Mouse (Mus musculus): ENCODE data around the gene Sp6. TPM values are rescaled to one million over a fixed set of nuclear protein-coding genes. Genes with fewer than 3 reads are reported as not detected.

Gene Sp6
- total RNA-seq, 1 experiment from 2014 or later, result 0.05 TPM

- no peak for ATAC-seq (replicated peaks in 1 of 2; ENCODE audit: insufficient read depth in 1 of 2, low FRiP score in 2 of 2, low TSS enrichment in 1 of 2, low read depth in 1 of 2, poor library complexity in 2 of 2, severe bottlenecking in 2 of 2)
Observed at GRCm38 (mm10) chr11:96978401-96979246, 34.6 kb upstream of the Sp6 start.

- ATAC-seq (replicated peaks in 1 of 2; ENCODE audit: insufficient read depth in 1 of 2, low FRiP score in 2 of 2, low TSS enrichment in 1 of 2, low read depth in 1 of 2, poor library complexity in 2 of 2, severe bottlenecking in 2 of 2), result no peak
Observed at GRCm38 (mm10) chr11:96979329-96979728, 33.9 kb upstream of the Sp6 start.

GRCm38 (mm10) chr11:96980021-96980420 lies 33.2 kb upstream of the Sp6 start:
- ATAC-seq (replicated peaks in 1 of 2; ENCODE audit: insufficient read depth in 1 of 2, low FRiP score in 2 of 2, low TSS enrichment in 1 of 2, low read depth in 1 of 2, poor library complexity in 2 of 2, severe bottlenecking in 2 of 2), result no peak

DNA sequence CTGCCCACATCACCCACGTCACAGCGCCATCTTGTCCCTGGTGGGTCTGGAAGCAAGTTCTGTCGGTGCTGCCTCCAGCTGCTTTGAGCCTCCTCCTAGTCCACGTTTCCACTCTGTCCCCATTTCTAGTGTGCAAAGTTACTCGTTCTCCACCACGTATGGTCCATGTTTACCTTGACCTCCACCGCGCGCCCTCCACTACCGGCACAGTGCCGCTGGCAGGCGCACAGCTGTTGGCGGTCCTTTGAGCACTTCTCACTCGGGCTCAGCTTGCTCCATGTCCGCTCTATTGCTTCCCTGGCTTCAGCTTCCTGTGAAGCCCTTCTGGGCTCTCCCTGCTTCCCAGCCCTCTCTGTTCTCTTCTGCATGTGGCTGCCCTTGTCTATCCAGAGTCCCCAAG lies 31.7 kb upstream of the Sp6 start:
- no peak for ATAC-seq (replicated peaks in 1 of 2; ENCODE audit: insufficient read depth in 1 of 2, low FRiP score in 2 of 2, low TSS enrichment in 1 of 2, low read depth in 1 of 2, poor library complexity in 2 of 2, severe bottlenecking in 2 of 2)

DNA sequence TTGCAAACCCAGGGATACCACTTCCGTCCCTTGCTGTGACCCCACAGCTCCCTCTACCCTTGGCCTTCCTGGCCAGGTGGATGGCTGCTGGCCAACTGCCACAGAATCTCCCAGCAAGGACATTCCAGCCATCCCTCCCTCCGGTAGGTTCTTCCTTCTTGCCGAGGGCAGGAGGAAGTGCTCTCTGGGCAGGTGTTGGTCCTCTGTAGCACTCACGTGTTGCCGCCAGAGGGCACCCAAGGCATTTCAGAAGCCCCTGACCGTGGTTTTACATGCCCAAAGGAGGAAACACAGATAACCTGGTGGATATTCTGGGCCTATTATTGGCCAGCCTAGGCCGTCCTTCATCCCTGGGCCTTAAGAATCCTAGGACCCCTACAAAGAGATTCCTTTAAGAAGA lies 30.8 kb upstream of the Sp6 start:
- peak; percentile 47 to 54 for ATAC-seq (replicated peaks in 1 of 2; ENCODE audit: insufficient read depth in 1 of 2, low FRiP score in 2 of 2, low TSS enrichment in 1 of 2, low read depth in 1 of 2, poor library complexity in 2 of 2, severe bottlenecking in 2 of 2)

DNA sequence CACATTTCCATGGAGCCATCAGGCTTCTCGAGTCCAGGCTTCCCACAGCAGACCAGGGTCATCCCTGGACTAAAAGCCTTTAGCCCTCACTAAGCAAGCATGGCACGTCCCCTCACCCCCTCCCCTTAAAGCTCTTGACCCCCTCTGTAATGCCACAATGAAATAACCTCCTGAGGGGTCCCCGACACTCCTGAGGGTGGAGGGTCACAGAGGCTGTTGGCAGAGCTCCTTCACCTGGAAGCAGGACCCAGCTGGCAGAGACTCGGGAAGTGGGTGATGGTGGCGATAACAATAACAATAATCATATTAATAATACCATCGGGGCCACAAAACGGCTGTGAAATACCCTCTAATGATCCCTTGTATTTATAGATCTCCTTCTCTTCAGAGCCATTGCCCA lies 30.3 kb upstream of the Sp6 start, which contains the start of gene Sp2:
Gene Sp2, minus strand, starts transcription at position 101 of the 400 bp plus-strand sequence.
- ATAC-seq (replicated peaks in 1 of 2; ENCODE audit: insufficient read depth in 1 of 2, low FRiP score in 2 of 2, low TSS enrichment in 1 of 2, low read depth in 1 of 2, poor library complexity in 2 of 2, severe bottlenecking in 2 of 2), result no peak

- ATAC-seq (replicated peaks in 1 of 2; ENCODE audit: insufficient read depth in 1 of 2, low FRiP score in 2 of 2, low TSS enrichment in 1 of 2, low read depth in 1 of 2, poor library complexity in 2 of 2, severe bottlenecking in 2 of 2), result no peak
Observed at GRCm38 (mm10) chr11:96984903-96985302, 28.3 kb upstream of the Sp6 start.

DNA sequence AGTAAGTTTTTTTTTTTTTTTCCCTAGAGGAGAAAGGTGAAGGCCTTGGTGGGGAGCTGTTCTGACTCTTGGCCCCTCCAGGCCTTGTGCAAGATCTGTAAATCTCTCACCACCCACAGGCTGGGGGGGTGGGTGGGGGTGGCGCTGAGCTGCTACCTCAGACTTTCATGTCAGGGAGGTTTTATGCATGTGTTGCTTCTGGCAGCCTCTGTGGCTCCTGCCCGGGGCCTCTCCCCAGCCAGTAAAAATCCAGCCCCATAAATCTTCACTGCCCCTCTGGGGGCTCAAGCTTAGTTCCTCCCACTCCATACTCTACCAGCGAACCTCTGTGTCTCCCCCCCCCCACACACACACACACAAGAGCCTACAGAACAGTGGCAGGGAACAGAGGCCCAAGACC lies 26.7 kb upstream of the Sp6 start:
- no peak for ATAC-seq (replicated peaks in 1 of 2; ENCODE audit: insufficient read depth in 1 of 2, low FRiP score in 2 of 2, low TSS enrichment in 1 of 2, low read depth in 1 of 2, poor library complexity in 2 of 2, severe bottlenecking in 2 of 2)

DNA sequence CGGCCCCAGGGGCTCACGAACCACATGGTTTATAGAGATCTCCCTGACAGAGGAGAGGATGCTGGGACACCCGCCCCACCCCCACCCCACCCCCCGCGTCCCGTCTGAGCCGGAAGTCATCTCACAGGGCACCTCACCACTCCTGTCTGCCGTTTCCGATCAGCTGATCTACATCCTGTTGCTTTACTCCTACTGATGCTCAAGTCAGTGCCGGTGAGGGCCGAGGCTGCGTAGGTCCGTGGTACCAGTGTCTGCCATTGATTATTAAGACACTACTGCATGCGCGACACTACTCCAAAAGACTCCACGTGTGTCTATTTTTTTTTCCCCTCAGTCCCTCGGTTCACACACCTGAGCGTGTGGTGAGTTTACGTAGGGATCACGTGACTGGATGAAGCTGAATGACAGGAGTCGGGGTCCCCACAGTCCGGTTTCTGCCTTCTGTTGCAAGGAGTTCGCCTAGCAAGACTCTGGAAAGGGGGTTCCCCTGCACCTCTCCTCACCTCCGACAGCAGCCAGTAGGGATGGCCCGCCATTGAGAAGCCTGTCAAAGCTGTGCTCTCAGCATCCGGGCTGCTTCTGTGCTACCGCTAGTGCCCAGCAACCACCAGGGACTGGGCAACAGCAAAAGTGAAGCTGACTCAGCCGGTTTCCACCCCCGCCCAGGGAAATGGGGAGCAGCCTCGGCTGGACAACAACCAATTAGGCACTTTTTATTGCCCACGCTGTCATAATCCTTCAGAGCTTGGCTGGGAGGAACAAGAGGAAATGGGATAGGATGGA lies 25.1 kb upstream of the Sp6 start:
- peak; percentile 72 for ATAC-seq (replicated peaks in 1 of 2; ENCODE audit: insufficient read depth in 1 of 2, low FRiP score in 2 of 2, low TSS enrichment in 1 of 2, low read depth in 1 of 2, poor library complexity in 2 of 2, severe bottlenecking in 2 of 2)

- no peak for ATAC-seq (replicated peaks in 1 of 2; ENCODE audit: insufficient read depth in 1 of 2, low FRiP score in 2 of 2, low TSS enrichment in 1 of 2, low read depth in 1 of 2, poor library complexity in 2 of 2, severe bottlenecking in 2 of 2)
Observed at GRCm38 (mm10) chr11:96991501-96991900, 21.7 kb upstream of the Sp6 start.

DNA sequence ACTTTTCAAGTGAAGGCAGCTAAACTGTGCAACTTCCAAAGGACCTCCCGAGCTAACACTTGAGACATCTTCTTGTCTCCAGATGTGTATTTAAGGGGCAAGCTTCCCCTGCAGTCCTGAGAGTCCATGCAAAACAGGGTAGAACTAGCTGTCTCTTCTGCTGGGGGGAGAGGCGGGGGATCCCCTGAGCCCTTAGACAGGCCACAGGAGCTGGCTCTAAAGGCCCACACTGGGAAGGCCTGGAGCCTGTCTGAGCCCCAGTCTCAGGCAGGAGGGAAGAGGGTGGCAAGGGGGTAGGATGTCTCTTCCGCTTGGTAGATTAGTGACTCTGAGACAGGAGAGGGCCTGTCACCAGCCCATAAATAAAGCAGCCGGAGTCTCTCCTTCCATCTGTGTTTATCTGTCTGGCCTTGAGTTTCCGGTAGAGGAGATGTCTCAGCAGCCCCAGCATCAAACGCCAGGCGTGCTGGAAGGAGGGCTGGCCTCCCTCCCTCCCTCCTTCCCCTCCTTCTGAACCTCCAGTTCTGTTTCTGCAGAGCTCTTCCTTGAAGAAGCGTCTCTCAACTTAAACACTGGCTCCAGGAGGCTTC lies 20.4 kb upstream of the Sp6 start:
- peak in 1 of 2 experiments; percentile 13; a peak in 1 of 4 replicates for ATAC-seq (replicated peaks in 1 of 2; ENCODE audit: insufficient read depth in 1 of 2, low FRiP score in 2 of 2, low TSS enrichment in 1 of 2, low read depth in 1 of 2, poor library complexity in 2 of 2, severe bottlenecking in 2 of 2)

GRCm38 (mm10) chr11:96995031-96995430 lies 18.2 kb upstream of the Sp6 start:
- ATAC-seq (replicated peaks in 1 of 2; ENCODE audit: insufficient read depth in 1 of 2, low FRiP score in 2 of 2, low TSS enrichment in 1 of 2, low read depth in 1 of 2, poor library complexity in 2 of 2, severe bottlenecking in 2 of 2), result no peak

- ATAC-seq (replicated peaks in 1 of 2; ENCODE audit: insufficient read depth in 1 of 2, low FRiP score in 2 of 2, low TSS enrichment in 1 of 2, low read depth in 1 of 2, poor library complexity in 2 of 2, severe bottlenecking in 2 of 2), result no peak
Observed at GRCm38 (mm10) chr11:96995836-96996772, 17.1 kb upstream of the Sp6 start.

DNA sequence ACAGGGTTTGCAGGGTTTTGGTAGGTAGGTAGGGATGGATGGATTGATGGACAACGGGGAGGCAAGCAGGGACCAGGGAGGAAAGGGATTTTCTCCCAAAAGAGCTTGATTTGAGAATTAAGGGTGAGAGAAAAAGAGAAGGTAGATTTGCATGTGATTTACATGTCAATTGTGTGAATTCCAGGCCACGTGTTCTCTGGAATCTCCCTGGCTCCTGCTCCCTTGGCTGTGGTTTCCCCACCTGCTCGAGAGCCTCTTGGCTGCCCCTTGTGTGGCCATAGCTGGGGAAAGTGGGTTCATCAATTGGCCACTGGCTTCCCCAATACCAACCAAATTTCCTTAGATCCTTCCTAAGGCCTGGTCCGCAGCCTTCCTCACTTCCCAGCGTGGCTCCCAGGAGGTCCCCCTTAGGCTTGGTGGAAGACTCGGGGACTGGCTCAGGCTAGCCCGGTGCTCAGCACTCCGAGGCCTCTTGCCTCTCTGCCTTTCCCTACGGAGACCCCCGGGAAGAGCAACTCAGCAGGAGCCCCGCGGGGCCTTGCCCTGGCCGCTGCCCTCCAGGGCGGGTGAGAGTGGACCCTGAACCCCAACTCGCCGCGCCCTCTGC lies 16.3 kb upstream of the Sp6 start:
- no peak for ATAC-seq (replicated peaks in 1 of 2; ENCODE audit: insufficient read depth in 1 of 2, low FRiP score in 2 of 2, low TSS enrichment in 1 of 2, low read depth in 1 of 2, poor library complexity in 2 of 2, severe bottlenecking in 2 of 2)

DNA sequence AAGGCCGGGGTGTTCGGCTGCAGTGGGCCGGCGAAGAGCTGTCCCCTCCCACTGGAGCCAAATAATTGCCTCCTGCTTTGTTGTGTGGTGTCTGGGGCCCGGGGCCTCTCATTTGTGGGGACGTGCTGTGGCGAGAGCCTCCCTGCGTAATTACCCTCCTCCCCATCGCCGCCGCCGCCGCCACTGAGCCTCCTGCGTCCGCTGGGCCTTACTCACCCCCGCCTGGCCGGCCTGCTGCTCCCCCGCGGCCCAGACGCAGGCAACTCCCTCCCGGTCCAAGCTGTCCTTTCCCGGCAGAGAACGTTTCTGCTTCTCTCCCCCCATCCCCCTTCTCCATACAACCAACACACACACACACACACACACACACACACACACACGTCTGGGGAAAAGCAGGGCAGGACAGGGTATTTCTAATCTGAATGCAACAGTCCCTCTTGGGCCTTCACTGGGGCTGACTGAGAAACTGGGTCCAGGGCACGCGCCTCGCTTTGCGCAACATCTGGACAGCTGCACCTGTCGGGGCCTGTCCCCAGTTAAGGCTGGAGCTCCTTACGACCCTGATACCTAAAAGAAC lies 15.7 kb upstream of the Sp6 start:
- ATAC-seq (replicated peaks in 1 of 2; ENCODE audit: insufficient read depth in 1 of 2, low FRiP score in 2 of 2, low TSS enrichment in 1 of 2, low read depth in 1 of 2, poor library complexity in 2 of 2, severe bottlenecking in 2 of 2), result no peak

DNA sequence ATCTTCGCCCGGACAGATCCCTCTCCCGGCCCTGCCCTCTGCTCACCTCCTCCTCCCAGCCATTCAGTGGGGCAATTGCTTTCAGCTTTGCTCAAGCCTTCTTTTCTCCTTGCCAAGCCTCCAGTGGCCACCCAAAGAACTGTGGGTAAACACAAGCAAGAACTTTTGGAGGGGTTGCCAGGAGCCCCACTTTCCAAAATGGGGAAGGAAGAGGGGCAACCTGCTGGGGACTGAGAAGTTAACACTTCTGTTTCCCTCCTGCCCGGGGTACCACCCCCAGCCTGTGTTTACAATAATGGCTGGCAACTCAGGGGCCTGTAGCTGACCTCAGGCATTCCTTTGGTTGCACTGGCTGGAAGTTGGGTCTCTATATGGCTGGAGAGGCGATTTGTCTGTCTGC lies 10.0 kb upstream of the Sp6 start:
- ATAC-seq (replicated peaks in 1 of 2; ENCODE audit: insufficient read depth in 1 of 2, low FRiP score in 2 of 2, low TSS enrichment in 1 of 2, low read depth in 1 of 2, poor library complexity in 2 of 2, severe bottlenecking in 2 of 2), result peak; percentile 37 to 44; a peak in 2 of 4 replicates
